Mouse (Mus musculus) megakaryocyte, embryonic 14.5 days (primary cell): ENCODE data around the gene Polr2b. TPM values are rescaled to one million over a fixed set of nuclear protein-coding genes. Genes with fewer than 3 reads are reported as not detected.

ENCODE experiments used
- H3K27me3 ChIP-seq: replicated peaks from 2 replicates; pipeline ENCODE3; 2012; ENCODE audit warnings: inconsistent platforms
- H3K36me3 ChIP-seq: replicated peaks from 2 replicates; pipeline ENCODE3; 2012; ENCODE audit warnings: low read length, inconsistent platforms, mixed read lengths
- H3K4me1 ChIP-seq: 2 replicates; pipeline ENCODE4 v1.6.1; 2012; ENCODE audit warnings: inconsistent platforms
- H3K4me3 ChIP-seq: replicated peaks from 2 replicates; pipeline ENCODE3; 2012; ENCODE audit warnings: moderate library complexity, mild to moderate bottlenecking, inconsistent platforms
- H3K9me3 ChIP-seq: 2 replicates; pipeline ENCODE4 v1.6.1; 2012; ENCODE audit warnings: inconsistent platforms
- FLI1 ChIP-seq: IDR thresholded peaks from 2 replicates; pipeline ENCODE4 v1.6.1; 2012; ENCODE audit warnings: low read length, inconsistent platforms, mixed read lengths
- GATA1 ChIP-seq: IDR thresholded peaks from 3 replicates; pipeline ENCODE4 v1.6.1; 2012; ENCODE audit warnings: mixed read lengths, low read length, inconsistent platforms, borderline replicate concordance
- polyA plus RNA-seq: library from polyadenylated mRNA; stranded (reverse); fragments of >175 nt; gene quantifications from 2 replicates; pipeline ENCODE4 v1.2.3, GENCODE M21; 2012; ENCODE audit warnings: low replicate concordance; ENCODE audit not compliant: insufficient read depth

The Polr2b gene
- polyA plus RNA-seq, 1 experiment: 1.0 TPM

DNA sequence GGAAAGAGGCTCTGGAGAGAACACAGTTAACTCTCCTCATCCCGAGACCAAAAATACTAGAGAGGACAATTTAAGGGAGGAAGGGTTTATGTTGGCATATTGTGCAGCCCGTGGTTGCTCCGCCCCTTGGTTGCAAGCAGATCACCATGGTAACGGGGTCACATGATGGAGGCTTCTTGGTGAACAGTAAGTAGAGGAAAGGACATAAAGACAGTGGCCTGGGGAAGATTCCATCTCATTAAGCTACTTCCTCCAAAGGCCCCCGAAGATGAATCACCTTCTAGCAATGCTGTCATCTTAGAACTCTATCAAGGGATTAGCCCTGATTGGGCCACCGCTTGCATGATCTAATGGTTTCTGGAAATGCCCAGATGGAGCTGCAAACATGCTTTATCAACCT is 62.8 kb downstream of the Polr2b start:
- Histone ChIP-seq H3K27me3 (peaks cover 8% of the 10 kb centered on the region), H3K4me1 (peaks cover 29% of the 10 kb centered on the region), H3K9me3 (no peaks in the 10 kb centered on the region), H3K36me3 (no peaks in the 10 kb centered on the region), H3K4me3 (no peak overlapping the region)
- no peak for TF ChIP-seq GATA1
- TF ChIP-seq FLI1: no peak

DNA sequence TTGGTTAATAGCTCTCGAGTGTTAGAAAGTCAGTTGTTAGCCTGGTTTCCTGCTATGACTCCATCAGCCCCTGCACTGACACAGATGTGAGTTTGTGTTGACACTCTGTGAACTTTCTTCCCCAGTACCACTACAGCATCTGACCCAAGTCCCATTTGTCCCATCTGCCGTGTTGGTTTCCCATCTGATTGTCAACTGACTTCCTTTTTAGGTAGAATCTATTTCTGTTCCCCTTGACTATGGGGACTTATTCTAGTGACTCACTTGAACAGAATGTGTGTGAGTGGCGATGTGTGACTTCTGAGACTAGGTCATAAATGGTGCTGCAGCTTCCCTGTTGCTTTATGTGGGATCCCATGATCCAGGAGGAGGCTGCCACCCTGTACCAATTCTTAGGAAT is 65.0 kb downstream of the Polr2b start:
- TF ChIP-seq FLI1: no peak
- no peak for TF ChIP-seq GATA1
- Histone ChIP-seq H3K9me3 (no peaks in the 10 kb centered on the region), H3K4me1 (peaks cover 20% of the 10 kb centered on the region), H3K4me3 (no peak overlapping the region), H3K27me3 (peaks cover 10% of the 10 kb centered on the region), H3K36me3 (no peaks in the 10 kb centered on the region)

DNA sequence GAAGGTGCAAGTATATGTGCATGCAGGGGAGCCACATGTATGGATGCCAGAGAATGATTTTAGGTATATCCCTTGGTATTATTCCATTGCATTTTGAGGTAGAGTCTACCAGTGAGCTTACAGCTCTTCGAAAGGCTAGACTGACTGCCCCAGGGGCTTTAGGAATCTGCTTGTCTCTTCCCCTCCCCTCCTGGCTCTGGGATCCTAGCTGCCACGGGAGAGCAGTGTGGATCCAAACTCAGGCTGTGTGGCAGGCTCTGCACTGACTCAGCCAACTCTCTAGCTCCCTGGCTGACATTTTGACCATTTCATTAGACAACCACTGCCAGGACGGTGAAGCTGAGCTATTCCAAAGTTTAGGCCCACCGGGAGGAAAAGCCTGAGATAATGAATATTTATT is 65.6 kb downstream of the Polr2b start:
- Histone ChIP-seq H3K9me3 (no peaks in the 10 kb centered on the region), H3K36me3 (no peaks in the 10 kb centered on the region), H3K4me1 (peaks cover 16% of the 10 kb centered on the region), H3K27me3 (peaks cover 10% of the 10 kb centered on the region), H3K4me3 (no peak overlapping the region)
- TF ChIP-seq FLI1 (no peak), GATA1 (no peak)

DNA sequence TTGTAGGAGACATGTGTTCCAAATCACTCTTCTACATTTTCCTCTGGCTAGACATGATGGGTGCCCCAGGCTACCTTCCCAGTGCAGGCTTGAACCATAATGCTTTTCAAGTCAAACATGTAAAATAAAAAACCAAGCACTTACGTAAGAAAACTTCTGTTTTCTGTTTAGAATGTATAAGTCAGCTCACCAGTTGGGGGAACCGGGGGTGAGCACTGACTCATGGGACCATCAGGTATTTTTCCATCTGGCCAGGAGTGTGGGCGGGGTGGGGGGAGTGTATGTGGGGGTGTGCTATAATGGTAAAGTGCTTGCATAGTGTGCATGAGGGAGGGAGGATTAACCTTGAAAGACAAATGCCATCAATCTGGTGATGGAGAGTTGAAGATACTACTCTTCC is 68.1 kb downstream of the Polr2b start:
- Histone ChIP-seq H3K9me3 (no peaks in the 10 kb centered on the region), H3K36me3 (no peaks in the 10 kb centered on the region), H3K4me3 (no peak overlapping the region), H3K27me3 (peaks cover 8% of the 10 kb centered on the region), H3K4me1 (peaks cover 12% of the 10 kb centered on the region)
- TF ChIP-seq GATA1 (no peak), FLI1 (no peak)

DNA sequence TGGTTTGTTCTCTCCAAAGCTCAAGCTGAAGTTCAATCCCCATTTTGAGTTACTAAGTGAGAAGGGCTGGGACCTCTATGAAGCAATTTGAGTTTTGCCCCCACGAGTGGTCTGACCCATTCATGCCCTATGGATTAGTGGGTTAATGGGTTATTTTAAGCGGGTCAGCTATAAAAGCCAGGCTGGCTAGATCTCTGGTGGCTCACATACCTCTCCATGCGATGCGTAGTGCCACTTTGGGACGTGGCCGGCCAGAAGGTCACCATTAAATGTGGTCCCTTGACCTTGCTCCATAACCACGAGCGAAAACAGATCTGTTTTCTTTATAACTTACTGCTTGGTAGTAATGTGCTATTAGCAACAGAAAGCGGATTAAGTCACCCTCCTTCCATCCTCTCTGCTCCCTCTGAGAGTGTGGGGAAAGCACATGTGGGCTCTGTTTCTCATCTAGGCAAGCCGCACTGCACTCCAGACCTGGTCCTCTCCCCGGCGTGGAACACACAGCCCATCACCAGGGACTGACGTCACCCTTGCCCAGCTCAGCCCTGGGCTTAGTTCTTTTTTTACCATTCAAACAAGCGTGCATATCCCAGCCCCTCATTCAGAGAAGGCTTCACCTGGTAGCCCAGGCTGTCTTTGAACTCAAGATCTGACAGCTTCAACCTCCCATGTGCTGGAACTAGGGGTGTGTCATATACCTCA is 69.6 kb downstream of the Polr2b start:
- Histone ChIP-seq H3K36me3 (no peaks in the 10 kb centered on the region), H3K9me3 (no peaks in the 10 kb centered on the region), H3K27me3 (peaks cover 4% of the 10 kb centered on the region), H3K4me3 (no peak overlapping the region), H3K4me1 (peaks cover 20% of the 10 kb centered on the region)
- TF ChIP-seq FLI1 (no peak), GATA1 (no peak)

DNA sequence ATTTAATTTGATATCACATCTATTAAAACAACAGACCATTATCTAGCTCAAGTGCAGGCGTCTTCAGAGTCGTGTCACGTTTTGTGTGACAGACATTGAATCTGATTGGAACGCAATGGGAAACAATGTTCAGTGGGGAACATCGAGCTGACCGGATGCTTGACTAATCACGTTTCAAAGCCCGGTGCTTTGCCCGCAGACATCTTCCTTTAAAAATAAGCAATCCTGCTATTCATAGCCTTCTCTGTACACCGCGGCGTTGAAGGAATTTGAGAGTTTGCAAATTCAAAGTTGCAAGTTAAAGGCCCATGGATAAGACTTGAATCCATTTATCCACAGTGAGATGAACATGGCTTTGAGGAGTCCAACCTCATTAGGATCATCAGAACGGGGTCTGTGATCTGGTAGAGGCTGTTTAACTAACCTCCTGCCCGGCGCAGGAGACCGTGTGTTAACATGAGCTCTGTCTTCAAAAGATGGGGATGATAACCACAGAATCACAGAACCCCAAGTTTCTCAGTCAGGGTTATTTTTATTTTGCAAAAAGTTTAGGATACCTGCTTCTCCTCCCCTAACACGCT is 70.5 kb downstream of the Polr2b start:
- TF ChIP-seq GATA1: no peak
- TF ChIP-seq FLI1: no peak
- peaks cover 4% of the 10 kb centered on the region for H3K27me3 ChIP-seq
- H3K9me3 ChIP-seq: no peaks in the 10 kb centered on the region
- H3K36me3 ChIP-seq: no peaks in the 10 kb centered on the region
- peaks cover 28% of the 10 kb centered on the region for H3K4me1 ChIP-seq
- H3K4me3 ChIP-seq: no peak overlapping the region

DNA sequence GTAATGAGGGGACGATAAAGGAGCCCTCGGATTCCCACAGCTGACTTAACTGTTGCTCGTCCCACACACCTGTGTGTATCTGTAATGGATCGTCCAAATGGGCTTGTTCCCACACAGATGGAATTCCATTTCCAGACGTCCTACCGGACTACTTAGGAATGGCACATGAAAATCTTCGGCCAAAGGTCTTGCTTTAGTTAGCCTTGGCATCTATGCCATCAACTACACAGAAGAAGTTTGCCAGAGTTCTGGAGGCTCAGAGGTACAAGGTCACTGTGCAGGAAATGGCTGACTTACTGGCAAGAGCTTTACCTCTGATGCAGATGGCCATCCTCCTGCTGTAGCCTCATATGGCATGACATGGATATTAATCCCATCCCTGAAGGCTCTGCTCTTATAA is 71.3 kb downstream of the Polr2b start:
- Histone ChIP-seq H3K36me3 (no peaks in the 10 kb centered on the region), H3K9me3 (no peaks in the 10 kb centered on the region), H3K4me3 (no peak overlapping the region), H3K4me1 (peaks cover 36% of the 10 kb centered on the region), H3K27me3 (peaks cover 4% of the 10 kb centered on the region)
- TF ChIP-seq GATA1 (no peak), FLI1 (no peak)

DNA sequence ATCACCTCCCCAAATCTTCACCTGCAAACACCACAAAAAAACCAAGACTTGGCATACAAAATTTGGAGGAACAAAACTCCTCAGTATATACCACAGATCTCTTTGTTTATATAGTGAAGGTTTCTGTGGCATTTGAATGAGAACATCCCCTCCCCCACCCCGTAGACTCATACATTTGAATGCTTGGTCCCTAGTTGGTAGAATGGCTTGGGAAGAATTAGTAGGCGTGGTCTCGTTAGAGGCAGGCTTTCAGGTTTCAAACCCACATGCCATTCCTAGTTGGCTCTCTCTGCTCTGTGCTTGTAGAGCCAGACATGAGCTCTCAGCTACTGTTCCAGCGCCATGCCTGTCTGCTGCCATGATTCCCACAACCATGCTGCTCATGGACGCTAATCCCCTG is 71.7 kb downstream of the Polr2b start:
- Histone ChIP-seq H3K9me3 (no peaks in the 10 kb centered on the region), H3K4me3 (no peak overlapping the region), H3K36me3 (no peaks in the 10 kb centered on the region), H3K27me3 (peaks cover 4% of the 10 kb centered on the region), H3K4me1 (peaks cover 40% of the 10 kb centered on the region)
- TF ChIP-seq GATA1 (no peak), FLI1 (no peak)

DNA sequence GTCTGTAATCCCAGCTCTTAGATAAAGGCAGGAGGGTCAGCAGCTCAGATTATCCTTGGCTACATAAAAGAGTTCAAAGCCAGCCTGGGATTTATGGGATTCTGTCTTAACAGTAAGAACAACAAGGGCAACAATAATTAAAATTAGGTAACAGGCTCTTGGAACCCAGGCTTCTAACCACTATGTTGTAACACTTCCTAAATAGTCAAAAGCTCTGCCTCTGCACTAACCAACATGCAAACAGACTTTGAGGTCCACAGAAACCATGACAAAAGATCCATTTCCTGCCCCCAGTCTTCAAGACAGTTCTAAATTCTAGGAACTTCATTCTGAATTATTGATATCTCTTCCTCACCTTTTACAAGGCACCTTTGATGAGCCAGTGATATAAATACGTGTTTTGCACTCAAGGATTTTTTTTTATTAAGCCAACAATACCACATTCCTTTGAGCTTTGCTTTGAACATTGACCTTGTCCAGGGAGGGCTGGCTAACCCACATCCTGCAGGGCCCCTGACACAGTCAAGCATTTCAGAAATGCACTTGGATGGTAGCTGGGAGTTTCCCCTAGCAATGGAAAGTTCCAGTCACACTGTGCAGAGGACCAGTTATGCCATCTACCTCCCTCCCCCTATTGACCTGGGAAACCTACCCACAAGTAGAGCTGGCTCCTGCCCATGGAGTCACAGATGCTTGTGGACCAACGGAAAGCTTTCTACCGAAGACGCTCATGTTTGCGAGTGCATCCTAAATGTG is 74.0 kb downstream of the Polr2b start:
- no peak for TF ChIP-seq GATA1
- TF ChIP-seq FLI1: no peak
- peak overlapping the region; percentile 1 for H3K4me3 ChIP-seq

DNA sequence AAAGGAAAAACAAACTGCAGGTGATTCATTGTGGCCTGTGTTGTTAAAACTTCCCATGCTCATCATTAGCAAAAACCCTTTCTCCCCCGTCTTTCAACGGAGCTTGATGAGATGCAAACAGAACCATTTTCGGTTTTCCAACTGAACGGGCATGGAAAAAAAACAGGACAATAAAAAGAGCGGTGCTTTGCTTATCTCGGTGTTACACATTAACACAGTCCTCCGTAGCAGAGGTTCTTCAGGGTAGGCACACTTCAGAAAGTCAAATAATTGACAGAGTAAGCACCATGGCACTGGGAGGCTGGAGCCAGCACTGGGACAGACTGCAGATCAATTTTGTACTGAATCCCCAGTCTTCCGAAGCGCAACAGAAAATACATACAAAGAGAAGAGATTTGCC is 74.8 kb downstream of the Polr2b start:
- TF ChIP-seq GATA1 (no peak), FLI1 (no peak)
- no peaks in the 10 kb centered on the region for H3K36me3 ChIP-seq
- no peak overlapping the region for H3K4me3 ChIP-seq
- H3K4me1 ChIP-seq: peaks cover 61% of the 10 kb centered on the region
- H3K27me3 ChIP-seq: no peaks in the 10 kb centered on the region
- H3K9me3 ChIP-seq: no peaks in the 10 kb centered on the region

More for the DNA sequence above, 74.0 kb downstream of the Polr2b start:
- Histone ChIP-seq H3K9me3 (no peaks in the 10 kb centered on the region), H3K4me1 (peaks cover 61% of the 10 kb centered on the region), H3K36me3 (no peaks in the 10 kb centered on the region), H3K27me3 (peaks cover under 1% of the 10 kb centered on the region)
